Mouse (Mus musculus) midbrain, embryonic 13.5 days (tissue): ENCODE data around the gene Krtap17-1. TPM values are rescaled to one million over a fixed set of nuclear protein-coding genes. Genes with fewer than 3 reads are reported as not detected.

Source experiments
- ATAC-seq: fragments of 200-750 bp; cut with Nextera tagmentation; 2 replicates; pipeline ENCODE4 v1.8.0; 2017; ENCODE audit warnings: mild to moderate bottlenecking, moderate TSS enrichment, moderate library complexity
- H3K27ac ChIP-seq: fragments of 300-500 bp; sonication (generic); 2 replicates; pipeline ENCODE4 v1.5.1; 2015; ENCODE audit warnings: inconsistent platforms, mild to moderate bottlenecking, moderate library complexity
- H3K27me3 ChIP-seq: fragments of 300-500 bp; sonication (generic); 2 replicates; pipeline ENCODE4 v1.6.1; 2015; ENCODE audit warnings: mild to moderate bottlenecking, inconsistent platforms
- H3K36me3 ChIP-seq: fragments of 300-500 bp; sonication (generic); 2 replicates; pipeline ENCODE4 v1.6.1; 2015; ENCODE audit warnings: mild to moderate bottlenecking, inconsistent platforms
- H3K4me1 ChIP-seq: fragments of 300-500 bp; sonication (generic); replicated peaks from 2 replicates; pipeline ENCODE4 v1.6.1; 2015; ENCODE audit warnings: inconsistent platforms
- H3K4me2 ChIP-seq: fragments of 300-500 bp; sonication (generic); replicated peaks from 2 replicates; pipeline ENCODE4 v1.6.1; 2015; ENCODE audit warnings: moderate library complexity, mild to moderate bottlenecking, inconsistent platforms
- H3K4me3 ChIP-seq: fragments of 300-500 bp; sonication (generic); replicated peaks from 2 replicates; pipeline ENCODE4 v1.5.1; 2015; ENCODE audit warnings: mild to moderate bottlenecking, inconsistent platforms
- H3K9ac ChIP-seq: fragments of 300-500 bp; sonication (generic); replicated peaks from 2 replicates; pipeline ENCODE4 v1.6.1; 2015; ENCODE audit warnings: mild to moderate bottlenecking, inconsistent platforms
- H3K9me3 ChIP-seq: fragments of 300-500 bp; sonication (generic); 2 replicates; pipeline ENCODE4 v1.6.1; 2016; ENCODE audit warnings: mild to moderate bottlenecking, inconsistent platforms
- WGBS: fragments of 180-500 bp; shearing (Covaris S2); methylation state at CpG from one replicate; pipeline ENCODE4 v1.1.7; 2015; 5-methylcytosine and 5-hydroxymethylcytosine counted together
- polyA plus RNA-seq: library from polyadenylated mRNA; unstranded; fragments of >200 nt; fragmentation: Nextera tagmentation; extraction: Ambion mirVana; gene quantifications from 2 replicates; pipeline ENCODE4 v1.2.1, GENCODE M21; 2015

Gene Krtap17-1
- 0.28 and 0.37 TPM in 2 replicates for polyA plus RNA-seq

GRCm38 (mm10) chr11:99993620-99994383 is at the start of gene Krtap17-1:
Gene Krtap17-1, minus strand, starts transcription at chr11:99993994.
- Histone ChIP-seq H3K9ac (0 out of 2 replicates have a peak within 1 kb of the TSS, but pooled peaks have one; percentile 46), H3K27ac (no peak within 1 kb of the TSS), H3K4me3 (peak within 1 kb of the TSS; percentile 28), H3K36me3 (no peaks in the 10 kb centered on the region), H3K9me3 (no peaks in the 10 kb centered on the region), H3K4me1 (0 out of 2 replicates have a peak, but pooled peaks cover 3% of the 10 kb centered on the region), H3K4me2 (peak within 1 kb of the TSS; percentile 44), H3K27me3 (no peaks in the 10 kb centered on the region)
- 30% methylated on average over 26 of the region's 26 CpGs for WGBS
- no peak for ATAC-seq

GRCm38 (mm10) chr11:100041454-100041853 is 47.7 kb upstream of the Krtap17-1 start, which contains the start of gene Krt34:
Gene Krt34, minus strand, starts transcription at chr11:100041554.
- no peaks in the 10 kb centered on the region for H3K27me3 ChIP-seq
- H3K36me3 ChIP-seq: no peaks in the 10 kb centered on the region
- no peak within 1 kb of the TSS for H3K4me2 ChIP-seq
- no peak for ATAC-seq
- no peaks in the 10 kb centered on the region for H3K9me3 ChIP-seq
- no peak within 1 kb of the TSS for H3K9ac ChIP-seq
- WGBS: 90% methylated on average over 6 of the region's 6 CpGs
- H3K4me1 ChIP-seq: no peaks in the 10 kb centered on the region
- no peak within 1 kb of the TSS for H3K4me3 ChIP-seq
- H3K27ac ChIP-seq: no peak within 1 kb of the TSS

GRCm38 (mm10) chr11:100029768-100030167 is 36.0 kb upstream of the Krtap17-1 start, which contains the start of gene Krt33b:
Gene Krt33b, minus strand, starts transcription at chr11:100029868.
- no peaks in the 10 kb centered on the region for H3K36me3 ChIP-seq
- 83% methylated on average over 6 of the region's 6 CpGs for WGBS
- no peak for ATAC-seq

GRCm38 (mm10) chr11:100021438-100021837 is 27.6 kb upstream of the Krtap17-1 start:
- no peaks in the 10 kb centered on the region for H3K36me3 ChIP-seq
- WGBS: 82% methylated on average over 5 of the region's 5 CpGs

More at GRCm38 (mm10) chr11:100029768-100030167, 36.0 kb upstream of the Krtap17-1 start, which contains the start of gene Krt33b:
- Histone ChIP-seq H3K4me3 (no peak within 1 kb of the TSS), H3K4me2 (no peak within 1 kb of the TSS), H3K4me1 (0 out of 2 replicates have a peak, but pooled peaks cover 3% of the 10 kb centered on the region), H3K9ac (no peak within 1 kb of the TSS), H3K9me3 (no peaks in the 10 kb centered on the region), H3K27ac (no peak within 1 kb of the TSS), H3K27me3 (no peaks in the 10 kb centered on the region)

GRCm38 (mm10) chr11:100019466-100019865 is 25.7 kb upstream of the Krtap17-1 start:
- Histone ChIP-seq H3K36me3 (no peaks in the 10 kb centered on the region), H3K9ac (no peak overlapping the region), H3K27ac (no peak overlapping the region), H3K4me1 (no peaks in the 10 kb centered on the region), H3K9me3 (no peaks in the 10 kb centered on the region), H3K4me3 (no peak overlapping the region), H3K4me2 (no peak overlapping the region), H3K27me3 (no peaks in the 10 kb centered on the region)
- WGBS: 100% methylated on average over 1 of the region's 1 CpGs
- ATAC-seq: no peak

More at GRCm38 (mm10) chr11:100021438-100021837, 27.6 kb upstream of the Krtap17-1 start:
- H3K9ac ChIP-seq: no peak overlapping the region
- H3K4me1 ChIP-seq: 0 out of 2 replicates have a peak, but pooled peaks cover 3% of the 10 kb centered on the region
- H3K4me2 ChIP-seq: no peak overlapping the region
- no peaks in the 10 kb centered on the region for H3K9me3 ChIP-seq
- no peak for ATAC-seq
- no peak overlapping the region for H3K4me3 ChIP-seq
- H3K27ac ChIP-seq: no peak overlapping the region
- no peaks in the 10 kb centered on the region for H3K27me3 ChIP-seq

- no peak within 1 kb of the TSS for H3K9ac ChIP-seq
- no peak within 1 kb of the TSS for H3K27ac ChIP-seq
- H3K36me3 ChIP-seq: no peaks in the 10 kb centered on the region
- H3K4me1 ChIP-seq: no peaks in the 10 kb centered on the region
- no peaks in the 10 kb centered on the region for H3K27me3 ChIP-seq
- ATAC-seq: no peak
- WGBS: 87% methylated on average over 4 of the region's 4 CpGs
- H3K4me3 ChIP-seq: no peak within 1 kb of the TSS
- H3K9me3 ChIP-seq: no peaks in the 10 kb centered on the region
- H3K4me2 ChIP-seq: no peak within 1 kb of the TSS
Observed at GRCm38 (mm10) chr11:100016112-100016511, 22.3 kb upstream of the Krtap17-1 start, which contains the start of gene Krt33a. Gene Krt33a, minus strand, starts transcription at chr11:100016212.

GRCm38 (mm10) chr11:100013691-100014171 is 19.9 kb upstream of the Krtap17-1 start:
- no peak overlapping the region for H3K27ac ChIP-seq
- WGBS: 81% methylated on average over 4 of the region's 4 CpGs
- ATAC-seq: no peak
- H3K9me3 ChIP-seq: no peaks in the 10 kb centered on the region
- no peak overlapping the region for H3K9ac ChIP-seq
- H3K4me3 ChIP-seq: no peak overlapping the region
- no peaks in the 10 kb centered on the region for H3K27me3 ChIP-seq
- H3K4me2 ChIP-seq: no peak overlapping the region
- no peaks in the 10 kb centered on the region for H3K36me3 ChIP-seq
- H3K4me1 ChIP-seq: no peaks in the 10 kb centered on the region

GRCm38 (mm10) chr11:100010682-100011081 is 16.9 kb upstream of the Krtap17-1 start:
- Histone ChIP-seq H3K4me3 (no peak overlapping the region), H3K27me3 (no peaks in the 10 kb centered on the region), H3K27ac (no peak overlapping the region), H3K9me3 (no peaks in the 10 kb centered on the region), H3K4me2 (no peak overlapping the region), H3K4me1 (no peaks in the 10 kb centered on the region), H3K36me3 (no peaks in the 10 kb centered on the region), H3K9ac (no peak overlapping the region)
- 85% methylated on average over 5 of the region's 5 CpGs for WGBS
- ATAC-seq: no peak

GRCm38 (mm10) chr11:100008336-100008735 is 14.5 kb upstream of the Krtap17-1 start:
- ATAC-seq: no peak
- H3K27ac ChIP-seq: no peak overlapping the region
- no peak overlapping the region for H3K4me3 ChIP-seq
- H3K36me3 ChIP-seq: no peaks in the 10 kb centered on the region
- no peaks in the 10 kb centered on the region for H3K4me1 ChIP-seq
- H3K4me2 ChIP-seq: no peak overlapping the region
- H3K9me3 ChIP-seq: no peaks in the 10 kb centered on the region
- WGBS: 84% methylated on average over 5 of the region's 5 CpGs
- no peak overlapping the region for H3K9ac ChIP-seq
- H3K27me3 ChIP-seq: no peaks in the 10 kb centered on the region

- H3K36me3 ChIP-seq: no peaks in the 10 kb centered on the region
- H3K4me1 ChIP-seq: no peaks in the 10 kb centered on the region
- WGBS: 53% methylated on average over 3 of the region's 3 CpGs
- ATAC-seq: no peak
- H3K4me2 ChIP-seq: no peak overlapping the region
- H3K27me3 ChIP-seq: no peaks in the 10 kb centered on the region
- H3K4me3 ChIP-seq: no peak overlapping the region
- no peak overlapping the region for H3K27ac ChIP-seq
- no peak overlapping the region for H3K9ac ChIP-seq
- H3K9me3 ChIP-seq: no peaks in the 10 kb centered on the region
Observed at GRCm38 (mm10) chr11:100006624-100007023, 12.8 kb upstream of the Krtap17-1 start.

GRCm38 (mm10) chr11:100005905-100006304 is 12.1 kb upstream of the Krtap17-1 start:
- Histone ChIP-seq H3K27me3 (no peaks in the 10 kb centered on the region), H3K4me3 (no peak overlapping the region), H3K9me3 (no peaks in the 10 kb centered on the region), H3K4me1 (no peaks in the 10 kb centered on the region), H3K4me2 (no peak overlapping the region), H3K9ac (no peak overlapping the region), H3K27ac (no peak overlapping the region), H3K36me3 (no peaks in the 10 kb centered on the region)
- 92% methylated on average over 8 of the region's 8 CpGs for WGBS
- ATAC-seq: no peak

- ATAC-seq: no peak
- Histone ChIP-seq H3K4me3 (no peak overlapping the region), H3K27ac (no peak overlapping the region), H3K9me3 (no peaks in the 10 kb centered on the region), H3K27me3 (no peaks in the 10 kb centered on the region), H3K4me1 (no peaks in the 10 kb centered on the region), H3K36me3 (no peaks in the 10 kb centered on the region), H3K9ac (no peak overlapping the region), H3K4me2 (no peak overlapping the region)
- 30% methylated on average over 6 of the region's 6 CpGs for WGBS
Observed at GRCm38 (mm10) chr11:100004846-100005245, 11.1 kb upstream of the Krtap17-1 start.
